Mouse (Mus musculus) stomach, adult 2 months (tissue): ENCODE measurements around the gene Sult6b1. TPM values are rescaled to one million over a fixed set of nuclear protein-coding genes. Genes with fewer than 3 reads are reported as not detected.

Experiments used
- polyA plus RNA-seq: library from polyadenylated mRNA; depleted of rRNA; stranded (reverse); fragments of >200 nt; gene quantifications from 2 replicates; pipeline ENCODE4 v1.2.3, GENCODE M21; 2012; rRNA removed

Gene Sult6b1
- polyA plus RNA-seq, result not detected in 2 replicates

GRCm38 (mm10) chr17:78906892-78907291 lies at the start of gene Sult6b1:
TSS of gene Sult6b1 (minus strand) at chr17:78906992.

GRCm38 (mm10) chr17:78936466-78937228 lies 29.9 kb upstream of the Sult6b1 start, which contains the start of the genes Cebpz and Ndufaf7:
TSS of gene Cebpz (minus strand) at chr17:78937066.
TSS of gene Ndufaf7 (plus strand) at chr17:78937136.

GRCm38 (mm10) chr17:78916369-78916813 lies 9.6 kb upstream of the Sult6b1 start, which contains the start of gene Cebpzos:
TSS of gene Cebpzos (plus strand) at chr17:78916500.

GRCm38 (mm10) chr17:78882401-78883112 lies 24.2 kb downstream of the Sult6b1 start, which contains the start of gene Eif2ak2:
TSS of gene Eif2ak2 (minus strand) at chr17:78882573.

GRCm38 (mm10) chr17:78834856-78835835 lies 71.6 kb downstream of the Sult6b1 start, which contains the start of the genes Heatr5b and Gpatch11:
TSS of gene Heatr5b (minus strand) at chr17:78835364.
TSS of gene Gpatch11 (plus strand) at chr17:78835567.

Other genes starting within 250 kb of the Sult6b1 start
- 1.1 and 2.3 TPM in 2 replicates for gene Strn, start 169.8 kb downstream of the Sult6b1 start, polyA plus RNA-seq
- 3.8 and 6.2 TPM in 2 replicates for gene Heatr5b, start 71.6 kb downstream of the Sult6b1 start, polyA plus RNA-seq
- 2.1 and 3.0 TPM in 2 replicates for gene Gpatch11, start 71.4 kb downstream of the Sult6b1 start, polyA plus RNA-seq
- gene Eif2ak2, start 24.4 kb downstream of the Sult6b1 start, polyA plus RNA-seq, result 0.16 and 0.60 TPM in 2 replicates
- 1.4 and 1.8 TPM in 2 replicates for gene Cebpzos, start 9.5 kb upstream of the Sult6b1 start, polyA plus RNA-seq
- gene Cebpz, start 30.1 kb upstream of the Sult6b1 start, polyA plus RNA-seq, result 0.17 and 0.39 TPM in 2 replicates
- 1.6 and 1.8 TPM in 2 replicates for gene Ndufaf7, start 30.1 kb upstream of the Sult6b1 start, polyA plus RNA-seq
- 0.43 and 1.1 TPM in 2 replicates for gene Prkd3, start 113.8 kb upstream of the Sult6b1 start, polyA plus RNA-seq
- gene Qpct, start 144.9 kb upstream of the Sult6b1 start, polyA plus RNA-seq, result 0.90 and 1.8 TPM in 2 replicates